Mouse (Mus musculus): Measurements from ENCODE around the gene Pvalb. TPM values are rescaled to one million over a fixed set of nuclear protein-coding genes. Genes with fewer than 3 reads are reported as not detected.

Pvalb gene
- polyA plus RNA-seq, 1 experiment from 2014 or later = not detected

- 6% methylated on average over 13 of the region's 13 CpGs for WGBS
These were observed 25.4 kb upstream of the Pvalb start for GRCm38 (mm10) chr15:78231346-78232331.

GRCm38 (mm10) chr15:78227816-78228215 lies 21.6 kb upstream of the Pvalb start:
- 82% methylated on average over 12 of the region's 12 CpGs for WGBS
- ATAC-seq (no peak), DNase-seq (ENCODE audit: low spot score) (no peak)
- Histone ChIP-seq H3K4me1 (ENCODE audit: insufficient read depth, low read depth, low read length) (no peaks in the 10 kb centered on the region), H3K9me3 (ENCODE audit: low read length) (no peaks in the 10 kb centered on the region), H3K27me3 (replicated peaks; ENCODE audit: insufficient read depth, low read length) (no peaks in the 10 kb centered on the region), H3K36me3 (ENCODE audit: insufficient read depth, low read length) (no peaks in the 10 kb centered on the region), H3K27ac (ENCODE audit: low read length) (no peak overlapping the region), H3K4me3 (ENCODE audit: low read depth, low read length) (no peak overlapping the region), H3K9ac (replicated peaks; ENCODE audit: low read depth) (no peak overlapping the region), H3K4me2 (replicated peaks; ENCODE audit: low read depth, low read length) (no peak overlapping the region)
- TF ChIP-seq CTCF (IDR thresholded peaks at IDR 0.05) = no peak
- no peak for TF ChIP-seq EP300 (IDR thresholded peaks at IDR 0.05)

More at GRCm38 (mm10) chr15:78231346-78232331, 25.4 kb upstream of the Pvalb start:
- Histone ChIP-seq H3K4me3 (ENCODE audit: low read depth, low read length) (no peak overlapping the region), H3K9ac (replicated peaks; ENCODE audit: low read depth) (no peak overlapping the region), H3K27me3 (replicated peaks; ENCODE audit: insufficient read depth, low read length) (no peaks in the 10 kb centered on the region), H3K4me2 (replicated peaks; ENCODE audit: low read depth, low read length) (no peak overlapping the region), H3K9me3 (ENCODE audit: low read length) (no peaks in the 10 kb centered on the region), H3K36me3 (ENCODE audit: insufficient read depth, low read length) (no peaks in the 10 kb centered on the region), H3K4me1 (ENCODE audit: insufficient read depth, low read depth, low read length) (no peaks in the 10 kb centered on the region), H3K27ac (ENCODE audit: low read length) (no peak overlapping the region)
- no peak for DNase-seq (ENCODE audit: low spot score)
- ATAC-seq = no peak
- TF ChIP-seq CTCF (IDR thresholded peaks at IDR 0.05) (peak; percentile 53), EP300 (IDR thresholded peaks at IDR 0.05) (no peak)

- H3K9me3 ChIP-seq (ENCODE audit: low read length) = no peaks in the 10 kb centered on the region
- H3K9ac ChIP-seq (replicated peaks; ENCODE audit: low read depth) = no peak overlapping the region
- ATAC-seq = no peak
- H3K27me3 ChIP-seq (replicated peaks; ENCODE audit: insufficient read depth, low read length) = no peaks in the 10 kb centered on the region
- H3K36me3 ChIP-seq (ENCODE audit: insufficient read depth, low read length) = no peaks in the 10 kb centered on the region
- WGBS = 73% methylated on average over 9 of the region's 9 CpGs
- no peak overlapping the region for H3K4me2 ChIP-seq (replicated peaks; ENCODE audit: low read depth, low read length)
- TF ChIP-seq EP300 (IDR thresholded peaks at IDR 0.05) (no peak), CTCF (IDR thresholded peaks at IDR 0.05) (no peak)
- DNase-seq (ENCODE audit: low spot score) = no peak
- no peaks in the 10 kb centered on the region for H3K4me1 ChIP-seq (ENCODE audit: insufficient read depth, low read depth, low read length)
- H3K4me3 ChIP-seq (ENCODE audit: low read depth, low read length) = no peak overlapping the region
- H3K27ac ChIP-seq (ENCODE audit: low read length) = no peak overlapping the region
These were observed 9.1 kb upstream of the Pvalb start for GRCm38 (mm10) chr15:78215269-78215668.

GRCm38 (mm10) chr15:78211367-78211766 lies 5.2 kb upstream of the Pvalb start:
- Histone ChIP-seq H3K4me1 (ENCODE audit: insufficient read depth, low read depth, low read length) (no peaks in the 10 kb centered on the region), H3K27ac (ENCODE audit: low read length) (no peak overlapping the region), H3K36me3 (ENCODE audit: insufficient read depth, low read length) (no peaks in the 10 kb centered on the region), H3K27me3 (replicated peaks; ENCODE audit: insufficient read depth, low read length) (no peaks in the 10 kb centered on the region), H3K9me3 (ENCODE audit: low read length) (no peaks in the 10 kb centered on the region), H3K4me3 (ENCODE audit: low read depth, low read length) (no peak overlapping the region), H3K9ac (replicated peaks; ENCODE audit: low read depth) (no peak overlapping the region), H3K4me2 (replicated peaks; ENCODE audit: low read depth, low read length) (no peak overlapping the region)
- WGBS = 75% methylated on average over 8 of the region's 8 CpGs
- ATAC-seq = no peak
- TF ChIP-seq EP300 (IDR thresholded peaks at IDR 0.05) = no peak
- no peak for TF ChIP-seq CTCF (IDR thresholded peaks at IDR 0.05)
- no peak for DNase-seq (ENCODE audit: low spot score)

- no peak for TF ChIP-seq EP300 (IDR thresholded peaks at IDR 0.05)
- TF ChIP-seq CTCF (IDR thresholded peaks at IDR 0.05) = no peak
- no peaks in the 10 kb centered on the region for H3K4me1 ChIP-seq (ENCODE audit: insufficient read depth, low read depth, low read length)
- H3K27ac ChIP-seq (ENCODE audit: low read length) = no peak overlapping the region
- H3K4me3 ChIP-seq (ENCODE audit: low read depth, low read length) = no peak overlapping the region
- DNase-seq (ENCODE audit: low spot score) = no peak
- ATAC-seq = no peak
- H3K9me3 ChIP-seq (ENCODE audit: low read length) = no peaks in the 10 kb centered on the region
- H3K9ac ChIP-seq (replicated peaks; ENCODE audit: low read depth) = no peak overlapping the region
- WGBS = 82% methylated on average over 4 of the region's 4 CpGs
- no peaks in the 10 kb centered on the region for H3K36me3 ChIP-seq (ENCODE audit: insufficient read depth, low read length)
- H3K27me3 ChIP-seq (replicated peaks; ENCODE audit: insufficient read depth, low read length) = no peaks in the 10 kb centered on the region
- no peak overlapping the region for H3K4me2 ChIP-seq (replicated peaks; ENCODE audit: low read depth, low read length)
These were observed 4.0 kb upstream of the Pvalb start for GRCm38 (mm10) chr15:78210203-78210602.

GRCm38 (mm10) chr15:78205192-78205591 lies 1.0 kb downstream of the Pvalb start:
- no peak for ATAC-seq
- TF ChIP-seq CTCF (IDR thresholded peaks at IDR 0.05) (peak; percentile 57), EP300 (IDR thresholded peaks at IDR 0.05) (no peak)
- no peaks in the 10 kb centered on the region for H3K36me3 ChIP-seq (ENCODE audit: insufficient read depth, low read length)
- H3K4me2 ChIP-seq (replicated peaks; ENCODE audit: low read depth, low read length) = no peak overlapping the region
- H3K27ac ChIP-seq (ENCODE audit: low read length) = no peak overlapping the region
- DNase-seq (ENCODE audit: low spot score) = peak; percentile 37
- H3K27me3 ChIP-seq (replicated peaks; ENCODE audit: insufficient read depth, low read length) = peaks cover 13% of the 10 kb centered on the region; the same call in 1 of the 2 replicates
- 40% methylated on average over 3 of the region's 3 CpGs for WGBS
- H3K9me3 ChIP-seq (ENCODE audit: low read length) = no peaks in the 10 kb centered on the region
- H3K9ac ChIP-seq (replicated peaks; ENCODE audit: low read depth) = no peak overlapping the region
- H3K4me1 ChIP-seq (ENCODE audit: insufficient read depth, low read depth, low read length) = no peaks in the 10 kb centered on the region
- no peak overlapping the region for H3K4me3 ChIP-seq (ENCODE audit: low read depth, low read length)
